Mouse (Mus musculus) hindbrain, embryonic 11.5 days (tissue): ENCODE results near the gene Heg1. TPM values are rescaled to one million over a fixed set of nuclear protein-coding genes. Genes with fewer than 3 reads are reported as not detected.

ENCODE experiments used
- ATAC-seq: fragments of 200-750 bp; cut with Nextera tagmentation; 2 replicates; pipeline ENCODE4 v1.8.0; 2017; ENCODE audit warnings: mild to moderate bottlenecking, moderate TSS enrichment, moderate library complexity; ENCODE audit not compliant: low FRiP score
- DNase-seq: peaks from one replicate; pipeline ENCODE4 v3.0.0-alpha.2; 2015; ENCODE audit warnings: low spot score
- H3K27ac ChIP-seq: fragments of 300-500 bp; sonication (generic); 2 replicates; pipeline ENCODE4 v1.5.1; 2014; ENCODE audit warnings: mild to moderate bottlenecking, low read depth, low read length
- H3K27me3 ChIP-seq: fragments of 300-500 bp; sonication (generic); 2 replicates; pipeline ENCODE4 v1.6.1; 2014; ENCODE audit warnings: mild to moderate bottlenecking, low read length, moderate library complexity, mixed read lengths; ENCODE audit not compliant: control insufficient read depth, insufficient read depth
- H3K36me3 ChIP-seq: fragments of 300-500 bp; sonication (generic); 2 replicates; pipeline ENCODE4 v1.6.1; 2014; ENCODE audit warnings: mild to moderate bottlenecking, low read length, moderate library complexity, mixed read lengths; ENCODE audit not compliant: control insufficient read depth, insufficient read depth
- H3K4me1 ChIP-seq: fragments of 300-500 bp; sonication (generic); replicated peaks from 2 replicates; pipeline ENCODE4 v1.6.1; 2014; ENCODE audit warnings: low read length, mixed read lengths; ENCODE audit not compliant: control insufficient read depth, insufficient read depth
- H3K4me2 ChIP-seq: fragments of 300-500 bp; sonication (generic); replicated peaks from 2 replicates; pipeline ENCODE4 v1.6.1; 2014; ENCODE audit warnings: mild to moderate bottlenecking, low read depth, low read length
- H3K4me3 ChIP-seq: fragments of 300-500 bp; sonication (generic); 2 replicates; pipeline ENCODE4 v1.5.1; 2014; ENCODE audit warnings: low read depth, low read length
- H3K9ac ChIP-seq: fragments of 300-500 bp; sonication (generic); 2 replicates; pipeline ENCODE4 v1.6.1; 2014; ENCODE audit warnings: low read depth, low read length
- H3K9me3 ChIP-seq: fragments of 300-500 bp; sonication (generic); 2 replicates; pipeline ENCODE4 v1.6.1; 2016; ENCODE audit warnings: low read length; ENCODE audit not compliant: control insufficient read depth
- WGBS: fragments of 180-500 bp; shearing (Covaris S2); extraction: QIAGEN DNeasy Blood & Tissue Kit; methylation state at CpG from one replicate; pipeline ENCODE4 v1.1.7; 2014; 5-methylcytosine and 5-hydroxymethylcytosine counted together
- polyA plus RNA-seq: library from polyadenylated mRNA; unstranded; fragments of >200 nt; fragmentation: Nextera tagmentation; extraction: Ambion mirVana; gene quantifications from 2 replicates; pipeline ENCODE4 v1.2.1, GENCODE M21; 2014

The Heg1 gene
- polyA plus RNA-seq, 1 experiment from 2014 or later, result 22.8 TPM

- no peak for ATAC-seq
- Histone ChIP-seq H3K4me1 (no peaks in the 10 kb centered on the region), H3K9ac (no peak overlapping the region), H3K27ac (no peak overlapping the region), H3K9me3 (no peaks in the 10 kb centered on the region), H3K27me3 (no peaks in the 10 kb centered on the region), H3K4me3 (no peak overlapping the region), H3K36me3 (0 out of 2 replicates have a peak, but pooled peaks cover 3% of the 10 kb centered on the region), H3K4me2 (no peak overlapping the region)
- DNase-seq, result no peak
- WGBS, result 93% methylated on average over 14 of the region's 14 CpGs
Observed at GRCm38 (mm10) chr16:33706111-33706890, 22.1 kb downstream of the Heg1 start.

GRCm38 (mm10) chr16:33708031-33708430, 23.9 kb downstream of the Heg1 start:
- DNase-seq (no peak), ATAC-seq (no peak)
- H3K4me1 ChIP-seq, result no peaks in the 10 kb centered on the region
- WGBS, result 93% methylated on average over 10 of the region's 10 CpGs
- no peak overlapping the region for H3K9ac ChIP-seq
- H3K27ac ChIP-seq, result no peak overlapping the region
- H3K9me3 ChIP-seq, result no peaks in the 10 kb centered on the region
- 0 out of 2 replicates have a peak, but pooled peaks cover 3% of the 10 kb centered on the region for H3K36me3 ChIP-seq
- no peaks in the 10 kb centered on the region for H3K27me3 ChIP-seq
- H3K4me3 ChIP-seq, result no peak overlapping the region
- no peak overlapping the region for H3K4me2 ChIP-seq

GRCm38 (mm10) chr16:33708585-33709397, 24.6 kb downstream of the Heg1 start:
- no peaks in the 10 kb centered on the region for H3K9me3 ChIP-seq
- DNase-seq, result no peak
- no peak overlapping the region for H3K27ac ChIP-seq
- 0 out of 2 replicates have a peak, but pooled peaks cover 3% of the 10 kb centered on the region for H3K36me3 ChIP-seq
- H3K27me3 ChIP-seq, result no peaks in the 10 kb centered on the region
- no peaks in the 10 kb centered on the region for H3K4me1 ChIP-seq
- H3K9ac ChIP-seq, result no peak overlapping the region
- ATAC-seq, result no peak
- H3K4me3 ChIP-seq, result no peak overlapping the region
- WGBS, result 94% methylated on average over 12 of the region's 12 CpGs
- H3K4me2 ChIP-seq, result no peak overlapping the region

- no peak overlapping the region for H3K27ac ChIP-seq
- H3K4me3 ChIP-seq, result no peak overlapping the region
- H3K9ac ChIP-seq, result no peak overlapping the region
- ATAC-seq (peak; percentile 43; the same call in 1 of the 2 replicates), DNase-seq (peak; percentile 69)
- no peaks in the 10 kb centered on the region for H3K4me1 ChIP-seq
- no peaks in the 10 kb centered on the region for H3K9me3 ChIP-seq
- H3K36me3 ChIP-seq, result peaks cover 3% of the 10 kb centered on the region; the same call in 1 of the 2 replicates
- H3K27me3 ChIP-seq, result no peaks in the 10 kb centered on the region
- 16% methylated on average over 13 of the region's 13 CpGs for WGBS
- H3K4me2 ChIP-seq, result peak overlapping the region; percentile 3; the same call in 1 of the 2 replicates
Observed at GRCm38 (mm10) chr16:33714271-33714670, 30.1 kb downstream of the Heg1 start.

GRCm38 (mm10) chr16:33723241-33723640, 39.1 kb downstream of the Heg1 start:
- no peak overlapping the region for H3K4me3 ChIP-seq
- 97% methylated on average over 2 of the region's 2 CpGs for WGBS
- peaks cover 4% of the 10 kb centered on the region; the same call in 1 of the 2 replicates for H3K9me3 ChIP-seq
- H3K27ac ChIP-seq, result no peak overlapping the region
- DNase-seq (no peak), ATAC-seq (no peak)
- 0 out of 2 replicates have a peak, but pooled peaks cover 2% of the 10 kb centered on the region for H3K4me1 ChIP-seq
- H3K4me2 ChIP-seq, result no peak overlapping the region
- peaks cover 9% of the 10 kb centered on the region for H3K36me3 ChIP-seq
- no peaks in the 10 kb centered on the region for H3K27me3 ChIP-seq
- no peak overlapping the region for H3K9ac ChIP-seq

- no peak overlapping the region for H3K27ac ChIP-seq
- H3K9me3 ChIP-seq, result peaks cover 4% of the 10 kb centered on the region; the same call in 1 of the 2 replicates
- ATAC-seq (no peak), DNase-seq (no peak)
- 0 out of 2 replicates have a peak, but pooled peaks cover 2% of the 10 kb centered on the region for H3K4me1 ChIP-seq
- H3K27me3 ChIP-seq, result no peaks in the 10 kb centered on the region
- WGBS, result 92% methylated on average over 3 of the region's 3 CpGs
- no peak overlapping the region for H3K4me2 ChIP-seq
- no peak overlapping the region for H3K9ac ChIP-seq
- peaks cover 9% of the 10 kb centered on the region for H3K36me3 ChIP-seq
- no peak overlapping the region for H3K4me3 ChIP-seq
Observed at GRCm38 (mm10) chr16:33723983-33724382, 39.8 kb downstream of the Heg1 start.

GRCm38 (mm10) chr16:33726261-33726660, 42.1 kb downstream of the Heg1 start:
- no peak overlapping the region for H3K27ac ChIP-seq
- no peak overlapping the region for H3K4me3 ChIP-seq
- H3K36me3 ChIP-seq, result peaks cover 9% of the 10 kb centered on the region; the same call in 1 of the 2 replicates
- DNase-seq (no peak), ATAC-seq (no peak)
- no peak overlapping the region for H3K9ac ChIP-seq
- no peaks in the 10 kb centered on the region for H3K27me3 ChIP-seq
- 94% methylated on average over 17 of the region's 17 CpGs for WGBS
- no peak overlapping the region for H3K4me2 ChIP-seq
- H3K4me1 ChIP-seq, result 0 out of 2 replicates have a peak, but pooled peaks cover 2% of the 10 kb centered on the region
- H3K9me3 ChIP-seq, result peaks cover 4% of the 10 kb centered on the region; the same call in 1 of the 2 replicates

- H3K9ac ChIP-seq, result no peak overlapping the region
- 0 out of 2 replicates have a peak, but pooled peaks cover 2% of the 10 kb centered on the region for H3K4me1 ChIP-seq
- H3K36me3 ChIP-seq, result peaks cover 9% of the 10 kb centered on the region; the same call in 1 of the 2 replicates
- no peak overlapping the region for H3K4me3 ChIP-seq
- 92% methylated on average over 7 of the region's 7 CpGs for WGBS
- H3K27ac ChIP-seq, result no peak overlapping the region
- H3K4me2 ChIP-seq, result no peak overlapping the region
- no peak for ATAC-seq
- no peak for DNase-seq
- H3K9me3 ChIP-seq, result peaks cover 4% of the 10 kb centered on the region; the same call in 1 of the 2 replicates
- no peaks in the 10 kb centered on the region for H3K27me3 ChIP-seq
Observed at GRCm38 (mm10) chr16:33726892-33727291, 42.7 kb downstream of the Heg1 start.
